Mouse (Mus musculus) neutrophil, adult 5-6 weeks (primary cell): Measurements from ENCODE around the gene Sergef. TPM values are rescaled to one million over a fixed set of nuclear protein-coding genes. Genes with fewer than 3 reads are reported as not detected.

ENCODE experiments used
- ATAC-seq: fragments of 151-379, 151-347 bp; 2 replicates; pipeline ENCODE4 v1.8.0; 2017; ENCODE audit warnings: mild to moderate bottlenecking, moderate TSS enrichment; ENCODE audit not compliant: insufficient number of reproducible peaks, poor library complexity, low FRiP score, severe bottlenecking; ENCODE audit errors: extremely low read depth
- total RNA-seq: library from RNA; stranded (forward); fragments of 200-1000 nt; gene quantifications from 2 replicates; pipeline ENCODE4 v1.2.3, GENCODE M21; 2017

The Sergef gene
- total RNA-seq, 1 experiment from 2014 or later = 13.6 TPM

GRCm38 (mm10) chr7:46623979-46624378 is 15.6 kb downstream of the Sergef start:
- no peak for ATAC-seq

- no peak for ATAC-seq
Observed at GRCm38 (mm10) chr7:46618416-46619110, 21.0 kb downstream of the Sergef start.

- no peak for ATAC-seq
Observed at GRCm38 (mm10) chr7:46616429-46617005, 23.1 kb downstream of the Sergef start.

- ATAC-seq = peak; percentile 37; the same call in 1 of the 2 replicates
Observed at GRCm38 (mm10) chr7:46615256-46615977, 24.2 kb downstream of the Sergef start.

- no peak for ATAC-seq
Observed at GRCm38 (mm10) chr7:46614263-46614662, 25.3 kb downstream of the Sergef start.

GRCm38 (mm10) chr7:46613091-46613490 is 26.5 kb downstream of the Sergef start:
- ATAC-seq = no peak

GRCm38 (mm10) chr7:46612421-46612937 is 27.1 kb downstream of the Sergef start:
- no peak for ATAC-seq

GRCm38 (mm10) chr7:46611970-46612369 is 27.6 kb downstream of the Sergef start:
- no peak for ATAC-seq

- ATAC-seq = no peak
Observed at GRCm38 (mm10) chr7:46609317-46609716, 30.3 kb downstream of the Sergef start.

GRCm38 (mm10) chr7:46607428-46608055 is 32.1 kb downstream of the Sergef start:
- no peak; the same call in 1 of the 2 replicates for ATAC-seq

- ATAC-seq = peak; percentile 89
Observed at GRCm38 (mm10) chr7:46607031-46607426, 32.6 kb downstream of the Sergef start.

- ATAC-seq = peak; percentile 50
Observed at GRCm38 (mm10) chr7:46606391-46607030, 33.1 kb downstream of the Sergef start.

GRCm38 (mm10) chr7:46603051-46603450 is 36.6 kb downstream of the Sergef start:
- no peak for ATAC-seq

- ATAC-seq = no peak
Observed at GRCm38 (mm10) chr7:46602079-46602478, 37.5 kb downstream of the Sergef start.

GRCm38 (mm10) chr7:46601097-46601496 is 38.5 kb downstream of the Sergef start:
- ATAC-seq = no peak

- ATAC-seq = no peak
Observed at GRCm38 (mm10) chr7:46597006-46597405, 42.6 kb downstream of the Sergef start.

- no peak for ATAC-seq
Observed at GRCm38 (mm10) chr7:46591546-46591945, 48.1 kb downstream of the Sergef start.

- peak; percentile 37; the same call in 1 of the 2 replicates for ATAC-seq
Observed at GRCm38 (mm10) chr7:46589181-46589580, 50.4 kb downstream of the Sergef start.

- no peak for ATAC-seq
Observed at GRCm38 (mm10) chr7:46588005-46588404, 51.6 kb downstream of the Sergef start.
